Mouse (Mus musculus) bone marrow macrophage, adult 2 months (primary cell): Measurements from ENCODE around the gene Togaram1.

ENCODE experiments used
- CTCF ChIP-seq: IDR thresholded peaks from 2 replicates; pipeline ENCODE4 v1.5.1; 2012; ENCODE audit warnings: low read depth, mild to moderate bottlenecking, low read length, moderate library complexity
- POLR2A ChIP-seq: IDR thresholded peaks from 2 replicates; pipeline ENCODE4 v1.6.1; 2012; ENCODE audit warnings: mild to moderate bottlenecking, low read depth, low read length, borderline replicate concordance

DNA sequence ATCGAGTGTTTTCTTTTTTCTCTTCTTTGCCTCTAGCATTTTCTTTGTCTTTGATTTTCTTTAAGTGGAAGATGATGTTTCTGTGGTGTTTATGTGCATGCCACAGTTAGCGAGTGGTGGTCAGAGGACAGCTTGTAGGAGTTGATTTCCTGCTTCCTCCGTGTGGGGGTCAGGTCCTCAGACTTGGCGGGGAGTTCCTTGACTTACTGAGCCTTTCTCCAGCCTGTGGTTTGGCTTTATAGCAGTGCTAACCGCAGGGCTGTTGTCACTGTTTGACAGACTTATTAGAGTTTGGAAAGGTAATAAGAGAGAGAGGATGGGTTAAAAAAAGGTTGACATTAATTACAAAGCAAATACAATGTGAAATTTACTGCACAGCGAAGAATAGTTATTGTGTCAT lies 10.0 kb downstream of the Togaram1 start:
- TF ChIP-seq CTCF (no peak), POLR2A (no peak)
